Mouse (Mus musculus) embryonic facial prominence, embryonic 14.5 days (tissue): ENCODE data around the gene Tmem80. TPM values are rescaled to one million over a fixed set of nuclear protein-coding genes. Genes with fewer than 3 reads are reported as not detected.

Experiments
- ATAC-seq: fragments of 200-750 bp; cut with Nextera tagmentation; 2 replicates; pipeline ENCODE4 v1.8.0; 2017; ENCODE audit warnings: low read depth, moderate number of reproducible peaks, moderate TSS enrichment
- DNase-seq: peaks from one replicate; pipeline ENCODE4 v3.0.0-alpha.2; 2015; ENCODE audit warnings: low spot score
- H3K27ac ChIP-seq: fragments of 300-500 bp; sonication (generic); replicated peaks from 2 replicates; pipeline ENCODE4 v1.5.1; 2014; ENCODE audit warnings: low read depth, mild to moderate bottlenecking, low read length, moderate library complexity
- H3K27me3 ChIP-seq: fragments of 300-500 bp; sonication (generic); replicated peaks from 2 replicates; pipeline ENCODE4 v1.6.1; 2014; ENCODE audit warnings: low read length; ENCODE audit not compliant: control insufficient read depth, insufficient read depth
- H3K36me3 ChIP-seq: fragments of 300-500 bp; sonication (generic); 2 replicates; pipeline ENCODE4 v1.6.1; 2014; ENCODE audit warnings: low read length, mixed read lengths; ENCODE audit not compliant: control insufficient read depth, insufficient read depth
- H3K4me1 ChIP-seq: fragments of 300-500 bp; sonication (generic); 2 replicates; pipeline ENCODE4 v1.6.1; 2014; ENCODE audit warnings: antibody characterized with exemption, low read length; ENCODE audit not compliant: control insufficient read depth, insufficient read depth
- H3K4me2 ChIP-seq: fragments of 300-500 bp; sonication (generic); 2 replicates; pipeline ENCODE4 v1.6.1; 2014; ENCODE audit warnings: low read depth, mild to moderate bottlenecking, low read length, moderate library complexity, mixed read lengths
- H3K4me3 ChIP-seq: fragments of 300-500 bp; sonication (generic); 2 replicates; pipeline ENCODE4 v1.5.1; 2014; ENCODE audit warnings: low read depth, mild to moderate bottlenecking, low read length
- H3K9ac ChIP-seq: fragments of 300-500 bp; sonication (generic); 2 replicates; pipeline ENCODE4 v1.6.1; 2014; ENCODE audit warnings: low read depth, mild to moderate bottlenecking, low read length, moderate library complexity, mixed read lengths
- H3K9me3 ChIP-seq: fragments of 300-500 bp; sonication (generic); 2 replicates; pipeline ENCODE4 v1.6.1; 2016; ENCODE audit warnings: low read length; ENCODE audit not compliant: control insufficient read depth
- WGBS: fragments of 180-500 bp; shearing (Covaris S2); extraction: QIAGEN DNeasy Blood & Tissue Kit; methylation state at CpG from one replicate; pipeline ENCODE4 v1.1.7; 2014; 5-methylcytosine and 5-hydroxymethylcytosine counted together
- polyA plus RNA-seq: library from polyadenylated mRNA; unstranded; fragments of >200 nt; fragmentation: Nextera tagmentation; extraction: Ambion mirVana; gene quantifications from 2 replicates; pipeline ENCODE4 v1.2.1, GENCODE M21; 2014

Tmem80 gene
- polyA plus RNA-seq, 1 experiment from 2014 or later: 21.1 TPM

DNA sequence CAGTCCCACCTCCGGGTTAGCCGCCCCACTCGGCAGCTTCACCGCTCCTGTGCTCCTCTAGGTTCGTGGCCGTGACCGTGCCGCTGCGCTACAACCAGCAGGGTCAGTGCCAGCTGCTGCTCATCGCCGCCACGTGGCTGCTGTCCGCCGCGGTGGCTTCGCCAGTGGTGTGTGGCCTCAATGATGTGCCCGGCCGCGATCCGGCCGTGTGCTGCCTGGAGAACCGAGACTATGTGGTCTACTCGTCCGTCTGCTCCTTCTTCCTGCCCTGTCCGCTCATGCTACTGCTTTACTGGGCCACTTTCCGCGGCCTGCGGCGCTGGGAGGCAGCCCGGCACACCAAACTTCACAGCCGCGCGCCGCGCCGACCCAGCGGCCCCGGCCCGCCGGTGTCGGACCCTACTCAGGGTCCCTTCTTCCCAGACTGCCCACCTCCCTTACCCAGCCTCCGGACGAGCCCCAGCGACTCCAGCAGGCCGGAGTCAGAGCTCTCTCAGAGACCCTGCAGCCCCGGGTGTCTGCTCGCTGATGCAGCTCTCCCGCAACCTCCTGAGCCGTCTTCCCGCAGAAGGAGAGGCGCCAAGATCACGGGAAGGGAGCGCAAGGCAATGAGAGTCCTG is 33.6 kb upstream of the Tmem80 start:
- ATAC-seq: no peak
- H3K9ac ChIP-seq: peak overlapping the region; percentile 62
- peaks cover 54% of the 10 kb centered on the region for H3K27me3 ChIP-seq

DNA sequence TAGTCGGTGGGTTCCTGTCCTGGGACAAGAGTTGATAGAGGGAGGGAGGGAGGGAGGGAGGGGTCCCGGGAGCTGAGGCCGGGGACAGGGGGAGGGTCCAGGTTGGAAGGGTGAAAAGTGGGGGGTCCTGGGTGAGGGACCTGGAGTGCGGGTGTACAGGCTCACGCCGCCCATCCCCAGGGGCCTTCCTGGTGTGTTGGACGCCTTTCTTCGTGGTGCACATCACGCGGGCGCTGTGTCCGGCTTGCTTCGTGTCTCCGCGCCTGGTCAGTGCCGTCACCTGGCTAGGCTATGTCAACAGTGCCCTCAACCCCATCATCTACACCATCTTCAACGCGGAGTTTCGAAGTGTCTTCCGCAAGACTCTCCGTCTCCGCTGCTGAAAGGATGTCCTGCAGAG is 33.1 kb upstream of the Tmem80 start:
- DNase-seq: no peak
- H3K27ac ChIP-seq: no peak overlapping the region
- WGBS: 7% methylated on average over 16 of the region's 22 CpGs
- peak overlapping the region; percentile 37 for H3K4me3 ChIP-seq
- no peak for ATAC-seq
- H3K4me1 ChIP-seq: peaks cover 10% of the 10 kb centered on the region; the same call in 1 of the 2 replicates
- H3K27me3 ChIP-seq: peaks cover 54% of the 10 kb centered on the region
- peaks cover 14% of the 10 kb centered on the region; the same call in 1 of the 2 replicates for H3K36me3 ChIP-seq
- peak overlapping the region; percentile 62 for H3K9ac ChIP-seq
- no peaks in the 10 kb centered on the region for H3K9me3 ChIP-seq
- peak overlapping the region; percentile 79 for H3K4me2 ChIP-seq

More for the DNA sequence above, 33.6 kb upstream of the Tmem80 start:
- DNase-seq: peak; percentile 26
- Histone ChIP-seq H3K9me3 (no peaks in the 10 kb centered on the region), H3K36me3 (0 out of 2 replicates have a peak, but pooled peaks cover 9% of the 10 kb centered on the region), H3K4me2 (peak overlapping the region; percentile 79), H3K27ac (no peak overlapping the region), H3K4me1 (peaks cover 10% of the 10 kb centered on the region; the same call in 1 of the 2 replicates), H3K4me3 (peak overlapping the region; percentile 37)
- WGBS: 2% methylated on average over 35 of the region's 53 CpGs

DNA sequence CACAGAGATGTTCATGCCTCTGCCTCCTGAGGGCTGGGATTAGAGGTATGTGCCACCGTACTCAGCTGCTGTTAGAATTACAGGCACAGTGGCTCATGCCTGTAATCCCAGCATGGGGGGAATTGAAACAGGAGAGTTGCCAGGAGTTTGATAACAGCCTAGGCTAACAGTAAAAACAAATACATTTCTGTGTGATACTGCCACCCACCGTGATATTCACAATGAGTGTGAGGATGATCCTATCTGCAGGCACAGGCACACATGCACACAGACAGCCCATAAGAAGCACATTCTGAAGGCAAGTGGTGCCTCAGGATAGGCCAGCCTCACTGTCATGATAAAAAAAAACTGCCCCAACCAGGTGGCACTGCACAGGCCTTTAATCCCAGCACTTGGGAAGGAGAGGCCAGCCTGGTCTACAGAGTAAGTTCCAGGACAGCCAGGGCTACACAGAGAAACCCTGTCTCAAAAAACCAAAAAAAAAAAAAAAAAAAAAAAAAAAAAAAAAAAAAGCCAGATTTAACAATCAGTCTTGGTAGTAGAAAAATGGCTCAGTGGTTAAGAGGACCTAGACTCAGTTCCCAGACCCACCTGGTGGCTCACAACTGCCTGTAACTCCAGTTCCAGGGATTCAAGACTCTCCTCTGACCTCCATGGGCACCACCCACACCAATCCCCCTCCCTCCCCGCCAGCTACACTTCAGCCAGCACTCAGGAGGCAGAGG is 29.5 kb upstream of the Tmem80 start:
- Histone ChIP-seq H3K4me3 (no peak overlapping the region), H3K27ac (no peak overlapping the region), H3K9ac (no peak overlapping the region), H3K27me3 (peaks cover 32% of the 10 kb centered on the region), H3K36me3 (peaks cover 45% of the 10 kb centered on the region), H3K9me3 (no peaks in the 10 kb centered on the region), H3K4me2 (no peak overlapping the region), H3K4me1 (0 out of 2 replicates have a peak, but pooled peaks cover 4% of the 10 kb centered on the region)
- ATAC-seq: no peak
- WGBS: 76% methylated on average over 3 of the region's 3 CpGs
- DNase-seq: no peak

DNA sequence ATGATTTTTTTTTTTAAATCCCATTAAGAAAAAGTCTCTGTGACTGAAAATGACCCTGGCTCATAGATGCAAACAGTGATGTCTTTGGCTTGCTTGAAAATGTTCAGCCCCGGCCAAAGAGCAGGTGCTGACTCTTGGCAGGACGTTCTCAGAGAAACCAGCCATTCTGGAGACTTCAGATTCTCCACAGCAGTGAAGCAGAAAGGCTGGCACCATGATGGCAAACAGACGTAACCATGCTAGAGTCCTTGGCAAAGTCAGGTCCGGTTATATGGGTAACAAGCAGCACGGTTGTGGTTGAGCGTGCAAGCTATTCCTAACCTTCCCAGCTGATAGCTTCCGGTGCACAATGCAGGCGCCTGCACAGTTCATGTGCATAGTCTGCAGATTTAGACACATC is 28.4 kb upstream of the Tmem80 start:
- ATAC-seq: no peak
- peaks cover 21% of the 10 kb centered on the region for H3K27me3 ChIP-seq
- no peak overlapping the region for H3K4me3 ChIP-seq
- peaks cover 56% of the 10 kb centered on the region for H3K36me3 ChIP-seq
- DNase-seq: no peak
- H3K9me3 ChIP-seq: no peaks in the 10 kb centered on the region
- no peaks in the 10 kb centered on the region for H3K4me1 ChIP-seq
- no peak overlapping the region for H3K27ac ChIP-seq
- 93% methylated on average over 8 of the region's 8 CpGs for WGBS
- H3K4me2 ChIP-seq: no peak overlapping the region
- no peak overlapping the region for H3K9ac ChIP-seq

DNA sequence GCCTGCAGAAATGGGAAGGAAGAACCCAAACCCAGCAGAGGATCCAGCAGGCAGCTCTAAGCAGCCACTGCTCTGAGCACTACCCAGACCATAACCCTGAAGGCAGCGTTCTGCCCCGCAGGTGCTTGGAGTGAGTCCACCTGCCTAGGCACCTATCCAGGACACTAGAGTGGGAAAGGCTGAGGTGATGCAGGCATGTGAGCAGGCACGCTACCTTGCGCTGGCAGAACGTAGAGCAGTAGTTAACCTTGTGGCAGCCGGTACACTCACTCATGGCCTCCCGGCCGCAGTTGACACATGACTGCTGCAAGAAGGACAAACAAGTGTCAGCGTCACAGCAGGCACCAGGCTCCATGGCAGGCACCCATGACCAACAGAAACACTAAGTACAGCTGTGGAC is 26.2 kb upstream of the Tmem80 start:
- Histone ChIP-seq H3K9ac (no peak overlapping the region), H3K36me3 (peaks cover 78% of the 10 kb centered on the region), H3K4me3 (no peak overlapping the region), H3K4me1 (no peaks in the 10 kb centered on the region), H3K9me3 (no peaks in the 10 kb centered on the region), H3K27me3 (no peaks in the 10 kb centered on the region), H3K4me2 (no peak overlapping the region), H3K27ac (no peak overlapping the region)
- no peak for ATAC-seq
- no peak for DNase-seq
- 98% methylated on average over 9 of the region's 9 CpGs for WGBS

DNA sequence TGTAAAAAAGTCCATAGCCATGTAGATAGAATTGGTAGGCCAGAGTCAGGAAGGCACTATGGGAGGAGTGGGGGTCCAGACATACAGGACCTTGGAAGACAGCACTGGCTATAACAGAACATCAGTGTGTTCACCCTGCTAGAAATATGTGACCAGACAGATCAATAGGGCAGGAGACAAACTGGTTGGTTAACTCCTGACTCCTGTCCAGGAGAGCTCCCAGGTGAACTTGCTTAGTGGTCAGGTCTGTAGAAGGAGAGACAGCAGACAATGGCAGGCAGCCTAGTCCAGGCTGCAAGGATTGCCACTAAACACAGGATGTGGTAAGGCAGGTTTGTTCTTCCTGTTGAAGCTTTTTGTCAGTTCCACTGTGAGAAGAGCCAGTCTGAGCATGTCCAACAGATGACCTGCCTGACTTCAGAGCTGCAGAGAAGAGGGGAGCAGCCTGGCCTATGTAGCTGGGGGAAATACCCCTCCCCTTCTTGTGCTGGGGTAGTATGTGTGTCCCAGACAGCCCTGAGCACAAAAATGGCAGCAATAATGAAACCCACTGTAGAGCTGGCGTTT is 24.8 kb upstream of the Tmem80 start:
- ATAC-seq (no peak), DNase-seq (no peak)
- Histone ChIP-seq H3K4me2 (no peak overlapping the region), H3K27me3 (no peaks in the 10 kb centered on the region), H3K9ac (no peak overlapping the region), H3K36me3 (peaks cover 84% of the 10 kb centered on the region), H3K27ac (no peak overlapping the region), H3K4me1 (no peaks in the 10 kb centered on the region), H3K4me3 (no peak overlapping the region), H3K9me3 (no peaks in the 10 kb centered on the region)
- WGBS: 76% methylated on average over 1 of the region's 1 CpGs

DNA sequence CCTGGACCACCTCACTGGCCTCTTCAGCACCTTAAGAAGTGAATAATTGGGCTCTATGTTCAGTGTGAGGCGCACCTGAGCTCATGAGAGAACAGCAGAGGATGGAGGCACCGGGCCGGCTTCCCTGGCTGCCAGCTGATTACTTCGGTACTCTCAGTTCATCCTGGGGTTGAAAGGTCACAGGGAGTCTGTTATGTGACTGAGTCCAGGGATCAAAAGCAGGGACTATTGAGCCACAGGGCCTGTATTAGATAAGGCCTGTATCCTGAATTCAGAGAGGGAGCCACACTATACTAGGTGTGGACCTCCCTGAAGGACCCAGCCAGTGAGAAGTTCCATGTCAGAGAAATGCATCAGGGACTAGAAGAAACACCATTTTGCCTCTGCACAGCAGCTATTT is 23.0 kb upstream of the Tmem80 start:
- DNase-seq (no peak), ATAC-seq (no peak)
- peaks cover 95% of the 10 kb centered on the region for H3K36me3 ChIP-seq
- no peaks in the 10 kb centered on the region for H3K4me1 ChIP-seq
- WGBS: 89% methylated on average over 4 of the region's 4 CpGs
- H3K27me3 ChIP-seq: no peaks in the 10 kb centered on the region
- H3K9ac ChIP-seq: no peak overlapping the region
- no peak overlapping the region for H3K4me2 ChIP-seq
- H3K9me3 ChIP-seq: no peaks in the 10 kb centered on the region
- H3K4me3 ChIP-seq: no peak overlapping the region
- H3K27ac ChIP-seq: no peak overlapping the region

DNA sequence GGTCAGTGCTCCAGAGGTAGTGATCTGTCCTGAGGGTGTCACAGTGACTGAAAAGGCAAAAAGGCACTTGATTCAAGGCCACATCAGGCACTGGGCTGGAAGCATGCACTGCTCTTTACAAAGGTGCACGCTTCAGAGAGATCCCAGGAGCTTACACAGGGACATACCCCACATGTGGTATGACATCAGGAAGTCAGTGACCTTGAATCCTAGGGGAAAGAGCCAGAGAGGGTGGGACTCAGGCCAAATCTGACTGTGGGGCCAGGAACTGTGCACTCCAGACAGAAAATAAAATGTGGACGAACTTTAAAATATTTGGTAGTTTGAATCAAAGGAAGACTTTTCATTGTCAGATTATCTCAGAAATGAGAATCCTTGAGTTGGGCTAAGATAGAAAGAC is 13.1 kb upstream of the Tmem80 start:
- no peaks in the 10 kb centered on the region for H3K4me1 ChIP-seq
- H3K27ac ChIP-seq: no peak overlapping the region
- 87% methylated on average over 2 of the region's 2 CpGs for WGBS
- no peak overlapping the region for H3K9ac ChIP-seq
- no peak for DNase-seq
- peaks cover 97% of the 10 kb centered on the region for H3K36me3 ChIP-seq
- no peaks in the 10 kb centered on the region for H3K27me3 ChIP-seq
- ATAC-seq: no peak
- H3K4me2 ChIP-seq: no peak overlapping the region
- no peak overlapping the region for H3K4me3 ChIP-seq
- no peaks in the 10 kb centered on the region for H3K9me3 ChIP-seq
